Mouse (Mus musculus) common myeloid progenitor, adult 5-6 weeks (primary cell): Measurements from ENCODE around the gene Smarca4. TPM values are rescaled to one million over a fixed set of nuclear protein-coding genes. Genes with fewer than 3 reads are reported as not detected.

Experiments used
- ATAC-seq: replicated peaks from 2 replicates; pipeline ENCODE4 v1.8.0; 2016; ENCODE audit warnings: low read depth, mild to moderate bottlenecking, moderate TSS enrichment, inconsistent platforms; ENCODE audit not compliant: poor library complexity, severe bottlenecking
- total RNA-seq: library from RNA; stranded (forward); fragments of 200-1000, 187-1606 nt; gene quantifications from 2 replicates; pipeline ENCODE4 v1.2.3, GENCODE M21; 2017

Smarca4 gene
- total RNA-seq, 1 experiment from 2014 or later, result 94.1 TPM

DNA sequence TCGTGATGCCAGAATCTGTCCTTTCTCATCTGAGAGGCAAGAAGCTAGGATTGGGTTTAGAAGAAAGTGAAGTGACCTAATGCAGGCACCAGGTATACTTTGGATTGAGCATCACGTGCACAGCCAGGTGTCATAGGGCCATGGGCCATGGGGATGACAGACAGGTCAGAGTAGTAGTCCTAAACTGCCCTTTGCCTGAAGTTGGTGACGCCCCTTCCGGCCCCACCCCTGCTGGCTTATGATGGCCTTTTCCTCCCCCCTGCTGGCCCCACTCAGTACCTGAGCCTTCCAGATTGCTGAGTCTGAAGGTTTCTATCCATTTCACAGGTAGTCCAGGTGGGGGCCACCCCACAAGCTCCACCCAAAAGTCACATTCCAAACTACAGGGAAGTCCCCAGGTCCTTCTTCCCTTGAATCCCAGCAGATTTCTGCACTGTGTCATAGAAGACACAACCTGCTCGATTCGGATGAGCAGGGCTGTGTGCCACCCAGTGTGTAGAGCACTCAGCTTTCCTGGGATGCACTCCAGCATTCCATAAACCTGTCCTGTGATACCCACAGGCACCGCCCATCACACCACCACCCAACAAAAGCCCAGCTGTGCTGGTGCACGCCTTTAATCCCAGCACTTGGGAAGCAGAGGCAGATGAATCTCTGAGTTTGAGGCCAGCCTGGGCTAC is 90.8 kb downstream of the Smarca4 start:
- ATAC-seq, result no peak

DNA sequence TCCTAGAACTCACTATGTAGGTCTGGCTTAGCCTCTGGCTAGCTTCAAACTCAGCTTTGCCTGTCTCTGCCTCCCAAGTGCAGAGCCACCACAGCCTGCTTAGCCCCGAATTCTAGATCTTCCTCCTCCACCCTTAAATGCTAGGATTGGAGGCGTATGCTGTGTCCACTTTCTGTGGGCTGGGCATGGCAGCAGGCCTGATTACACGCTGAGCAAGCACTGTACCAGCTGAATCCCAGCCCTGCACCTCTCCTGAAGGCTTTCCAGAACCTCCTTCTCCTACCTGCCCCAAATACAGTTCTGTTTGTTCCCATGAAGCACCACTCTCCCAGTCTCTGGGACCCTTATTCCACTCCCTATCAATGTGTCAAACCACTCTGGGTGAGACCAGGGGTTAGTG is 93.4 kb downstream of the Smarca4 start:
- no peak for ATAC-seq

DNA sequence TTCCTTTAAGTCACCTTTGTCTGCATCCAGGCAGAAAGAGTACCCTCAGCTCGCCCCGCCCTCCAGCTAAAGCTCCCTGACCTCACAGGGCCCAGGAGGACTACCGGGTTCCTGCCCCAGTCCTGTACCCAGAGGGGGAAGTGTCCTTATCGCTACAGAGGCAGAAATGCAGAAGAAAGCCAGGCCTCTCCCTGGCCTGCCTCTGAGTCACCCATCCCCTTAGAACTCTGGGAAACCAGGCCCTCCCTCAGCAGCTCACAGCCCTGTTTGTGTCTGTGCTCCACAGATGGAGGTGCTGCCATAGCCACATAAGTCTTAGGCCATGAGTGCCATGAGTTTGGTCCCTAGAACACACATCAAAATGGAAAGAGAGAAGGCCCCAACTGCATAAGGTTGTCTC is 99.3 kb downstream of the Smarca4 start:
- ATAC-seq, result peak; percentile 100

DNA sequence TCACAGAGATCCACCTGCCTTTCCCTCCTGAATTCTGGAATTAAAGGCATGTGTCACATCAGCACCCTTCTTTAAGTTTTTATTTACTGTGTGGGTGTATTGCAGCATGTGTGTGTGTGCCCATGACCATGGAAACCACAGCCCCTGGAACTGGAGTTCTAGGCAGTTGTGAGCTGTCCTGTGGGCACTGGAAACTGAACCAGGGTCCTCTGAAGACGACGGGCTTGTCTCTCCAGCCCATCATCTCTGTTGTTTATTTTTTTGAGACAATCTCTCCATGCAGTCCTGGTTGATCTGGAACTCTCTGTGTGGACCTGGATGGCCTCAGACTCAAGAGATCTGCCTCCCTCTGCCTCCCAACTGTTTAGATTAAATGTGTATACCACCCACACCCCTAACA is 101.0 kb downstream of the Smarca4 start:
- ATAC-seq, result no peak

DNA sequence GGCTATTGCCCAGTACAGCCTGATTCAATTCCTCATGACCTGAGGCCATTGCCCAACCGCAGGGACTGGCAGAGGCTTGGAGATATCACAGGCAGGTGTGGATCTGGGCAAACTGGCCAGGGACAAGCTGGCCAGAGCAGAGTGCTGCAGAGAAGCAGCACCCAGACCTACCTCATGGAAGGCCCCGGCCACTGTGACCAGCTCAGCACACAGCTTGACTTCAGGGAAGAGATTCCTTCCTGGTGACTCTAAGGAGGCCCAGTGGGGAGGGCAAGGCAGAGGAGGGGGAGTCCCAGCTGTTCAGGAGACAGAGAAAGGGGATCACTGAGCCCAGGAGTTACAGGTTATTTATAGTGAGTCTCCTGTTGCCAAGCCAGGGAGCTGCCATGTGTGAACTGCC is 105.1 kb downstream of the Smarca4 start:
- no peak for ATAC-seq

DNA sequence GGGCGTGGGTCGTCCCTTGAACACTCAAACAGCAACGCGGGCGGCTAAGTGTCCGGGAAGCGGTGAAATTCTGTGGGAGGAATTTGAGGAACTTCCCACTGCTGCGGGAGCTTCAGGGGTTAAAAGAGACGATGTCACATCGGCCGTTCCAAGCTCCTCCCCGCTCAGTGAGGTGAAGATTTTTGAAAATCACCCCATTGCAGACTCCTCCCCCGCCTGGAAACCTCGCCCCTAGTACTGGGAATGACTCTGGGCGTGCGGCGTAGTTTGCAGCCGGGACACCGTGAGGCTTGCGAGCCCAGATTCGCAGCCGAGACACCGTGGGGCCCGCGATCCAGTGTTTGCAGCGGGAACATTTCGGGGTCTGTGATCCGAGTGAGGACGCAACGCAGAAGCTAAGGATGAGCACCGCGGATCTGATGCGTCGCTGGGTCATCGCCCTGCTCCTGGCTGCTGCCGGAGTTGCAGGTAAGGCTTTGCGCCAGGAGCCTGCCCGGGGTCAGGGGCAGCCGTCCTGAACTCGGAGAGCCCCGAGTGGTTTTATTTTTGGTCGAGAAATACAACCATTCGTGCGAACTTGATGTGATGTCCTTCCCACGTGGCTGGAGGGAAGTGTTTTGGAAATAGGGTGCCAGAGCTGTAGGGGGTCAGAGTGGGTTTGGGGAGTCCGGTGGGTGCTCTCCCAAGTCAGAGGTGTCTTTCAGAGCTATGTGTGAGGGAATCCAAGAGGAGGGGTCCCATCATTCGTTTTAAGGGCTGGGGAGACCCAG is 107.6 kb downstream of the Smarca4 start, which contains the start of gene Ldlr:
Gene Ldlr (plus strand): TSS at position 107 of the 770 bp plus-strand sequence.
- peak; percentile 74 for ATAC-seq

DNA sequence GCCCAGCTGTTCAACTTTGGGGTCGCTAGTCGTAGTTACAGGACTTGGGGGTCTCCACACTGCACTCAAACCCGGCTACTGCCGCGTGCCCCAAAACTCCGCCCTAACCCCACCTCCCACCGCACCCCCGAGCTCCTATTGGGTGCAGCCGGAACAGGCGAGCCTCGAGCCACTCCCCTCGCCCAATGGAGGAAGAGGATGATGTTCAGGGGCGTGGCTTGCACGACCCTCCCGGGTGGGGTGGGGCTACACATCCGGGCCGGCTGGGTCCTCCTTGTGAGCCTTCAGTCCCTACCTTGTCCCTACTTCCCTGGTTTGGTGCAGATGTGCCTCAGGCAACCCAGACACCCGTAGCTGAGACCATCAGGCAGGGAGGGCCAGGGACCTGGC is 108.2 kb downstream of the Smarca4 start:
- ATAC-seq, result peak; percentile 87

DNA sequence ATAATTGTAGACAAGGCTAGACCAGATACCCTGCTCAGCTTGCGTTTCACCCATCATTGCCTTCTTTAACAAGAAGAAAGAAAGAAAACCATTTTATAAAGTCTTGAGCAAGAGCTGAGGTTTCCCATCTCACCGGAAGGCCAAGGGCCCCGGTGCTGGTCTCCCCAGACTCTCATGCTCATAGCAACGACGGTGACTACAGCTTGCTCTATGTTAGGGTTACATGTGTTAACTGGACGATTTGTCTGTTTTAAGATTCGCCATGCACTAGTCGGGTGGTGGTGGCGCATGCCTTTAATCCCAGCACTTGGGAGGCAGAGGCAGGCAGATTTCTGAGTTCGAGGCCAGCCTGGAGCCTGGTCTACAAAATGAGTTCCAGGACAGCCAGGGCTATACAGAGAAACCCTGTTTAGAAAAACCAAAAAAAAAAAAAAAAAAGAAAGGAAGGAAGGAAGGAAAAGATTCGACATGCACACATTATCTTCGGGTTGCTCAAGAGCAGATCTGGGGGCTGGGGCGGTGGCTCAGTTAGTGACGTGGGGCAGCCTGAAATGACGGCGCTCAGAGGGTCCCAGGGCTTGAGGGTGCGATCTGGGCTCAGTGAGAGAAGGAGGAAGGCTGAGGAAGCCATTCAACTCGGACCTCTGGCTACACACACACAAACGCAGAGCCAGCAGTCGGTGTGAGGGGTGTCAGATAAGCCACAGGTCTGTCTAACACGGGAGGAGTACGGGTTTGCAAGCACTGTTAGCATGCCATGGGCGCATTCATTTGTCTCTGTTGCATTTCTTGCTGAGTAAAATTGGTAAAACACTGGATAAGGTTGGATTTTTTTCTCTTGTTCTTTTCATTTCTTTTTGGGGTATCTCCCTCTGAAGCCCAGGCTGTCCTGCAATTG is 109.5 kb downstream of the Smarca4 start:
- ATAC-seq, result no peak

DNA sequence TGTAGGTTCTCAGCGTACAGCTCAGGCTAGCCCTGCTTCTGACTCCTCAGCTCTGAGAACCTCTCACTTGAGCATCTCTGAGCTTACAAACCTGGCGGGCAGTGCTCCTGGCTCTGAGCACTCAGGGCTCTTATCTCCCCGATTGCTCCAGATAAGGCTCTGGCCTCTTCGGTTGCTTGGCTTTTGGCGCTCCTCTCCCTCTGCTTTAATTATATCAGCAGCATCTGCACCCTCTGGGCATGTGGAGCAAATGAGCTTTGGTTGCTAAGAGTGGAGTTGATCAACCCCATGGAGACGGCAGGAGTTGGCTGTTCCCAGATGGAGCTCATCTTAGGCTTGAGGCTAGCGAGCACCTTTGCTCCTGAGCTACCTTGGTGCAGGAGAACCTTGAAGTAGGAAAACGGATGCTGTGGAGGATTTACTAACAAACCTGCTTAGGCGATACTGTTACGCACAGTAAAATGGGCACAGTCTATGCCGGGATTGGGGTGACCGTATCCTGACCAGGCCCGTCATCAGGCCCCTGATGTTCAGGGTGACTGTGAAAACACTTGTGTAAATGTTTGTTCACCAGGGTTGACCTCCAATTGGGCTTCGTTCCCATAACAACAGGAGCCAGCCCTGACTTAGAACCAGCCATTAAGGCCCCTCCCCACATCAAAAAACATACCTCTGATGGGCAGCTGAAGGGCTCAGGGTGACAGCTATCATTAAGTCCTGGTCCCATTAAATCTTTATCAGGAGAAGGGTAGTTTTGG is 110.4 kb downstream of the Smarca4 start:
- no peak for ATAC-seq

DNA sequence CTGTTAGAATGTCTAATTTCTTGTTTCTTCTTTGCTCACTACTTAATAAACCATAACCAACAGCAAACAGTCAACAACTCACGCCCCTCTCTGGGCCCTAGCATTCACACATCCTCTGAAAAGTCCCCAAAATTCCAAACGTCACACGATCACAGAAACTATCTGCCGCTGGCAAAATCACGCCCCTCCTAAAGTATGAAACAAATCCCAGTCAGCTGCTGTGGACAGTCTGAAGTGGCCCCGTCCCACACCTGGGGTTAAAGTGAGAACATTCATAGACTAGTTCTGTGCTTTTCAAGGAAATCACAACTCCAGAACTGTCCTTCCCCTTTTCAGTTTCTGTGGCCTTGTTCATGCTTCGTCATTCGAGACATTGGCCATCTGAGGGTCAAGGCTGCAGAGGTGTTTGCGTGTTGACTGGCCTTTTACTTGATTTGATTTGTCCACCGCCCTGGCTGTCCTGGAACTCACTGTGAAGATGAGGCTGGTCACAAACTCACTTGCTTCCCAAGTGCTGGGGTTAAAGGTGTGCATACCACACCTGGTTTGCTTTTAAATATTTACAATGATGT is 112.4 kb downstream of the Smarca4 start:
- ATAC-seq, result no peak

DNA sequence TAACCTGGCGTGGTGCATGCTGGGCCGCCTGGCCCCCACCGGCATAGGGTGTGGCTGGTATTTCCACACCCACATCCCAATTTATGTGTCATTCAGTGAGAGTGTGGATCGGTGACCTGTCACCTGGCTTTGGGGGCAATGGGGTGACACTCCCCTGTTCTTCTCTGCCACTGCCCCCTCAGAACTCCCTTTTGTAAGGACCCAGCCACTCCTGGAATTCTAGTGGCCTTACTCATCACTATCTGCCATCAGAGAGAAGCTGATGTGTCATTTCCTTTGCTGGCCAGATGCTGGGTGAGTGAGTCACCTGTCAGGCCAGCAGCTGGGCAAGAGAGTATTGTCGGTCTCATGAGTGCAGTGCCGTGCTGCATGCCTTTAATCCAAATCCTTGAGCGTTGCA is 113.3 kb downstream of the Smarca4 start:
- no peak for ATAC-seq

DNA sequence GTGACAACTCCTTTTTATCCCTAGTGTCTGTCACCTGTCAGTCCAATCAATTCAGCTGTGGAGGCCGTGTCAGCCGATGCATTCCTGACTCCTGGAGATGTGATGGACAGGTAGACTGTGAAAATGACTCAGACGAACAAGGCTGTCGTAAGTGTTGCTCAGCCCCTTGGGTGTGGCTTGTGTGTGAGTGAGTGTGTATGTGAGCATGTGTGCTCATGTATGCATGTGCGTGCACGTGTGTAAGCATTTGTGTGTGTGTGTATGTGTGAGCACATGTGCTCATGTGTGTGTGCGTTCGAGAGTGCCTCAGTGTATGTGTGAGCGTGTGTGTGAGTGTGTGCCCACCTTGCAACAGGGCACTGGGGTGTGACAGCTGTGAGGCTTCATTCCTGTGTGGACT is 116.3 kb downstream of the Smarca4 start:
- ATAC-seq, result no peak

DNA sequence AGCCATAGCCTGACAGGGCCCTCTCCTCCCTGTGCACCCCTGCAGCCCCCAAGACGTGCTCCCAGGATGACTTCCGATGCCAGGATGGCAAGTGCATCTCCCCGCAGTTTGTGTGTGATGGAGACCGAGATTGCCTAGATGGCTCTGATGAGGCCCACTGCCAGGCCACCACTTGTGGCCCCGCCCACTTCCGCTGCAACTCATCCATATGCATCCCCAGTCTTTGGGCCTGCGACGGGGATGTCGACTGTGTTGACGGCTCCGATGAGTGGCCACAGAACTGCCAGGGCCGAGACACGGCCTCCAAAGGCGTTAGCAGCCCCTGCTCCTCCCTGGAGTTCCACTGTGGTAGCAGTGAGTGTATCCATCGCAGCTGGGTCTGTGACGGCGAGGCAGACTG is 117.5 kb downstream of the Smarca4 start:
- no peak for ATAC-seq

DNA sequence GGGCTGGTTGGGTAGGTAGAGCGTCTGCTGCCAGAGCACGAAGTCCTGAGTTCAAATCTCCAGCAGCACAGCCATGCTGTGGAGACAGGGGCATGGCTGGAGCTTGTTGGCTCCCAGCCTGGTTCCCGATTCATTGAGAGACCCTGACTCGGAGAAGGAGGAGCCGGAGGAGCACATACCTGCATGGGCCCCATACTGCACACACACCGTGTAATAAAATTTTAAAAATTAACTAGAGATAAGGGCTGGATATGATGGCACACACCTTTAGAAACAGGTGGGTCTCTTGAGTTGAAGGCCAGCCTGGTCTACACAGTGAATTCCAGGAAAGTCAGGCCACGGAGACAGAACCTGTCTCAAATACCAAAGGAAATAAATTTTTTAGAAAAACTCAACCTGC is 118.0 kb downstream of the Smarca4 start:
- no peak for ATAC-seq

DNA sequence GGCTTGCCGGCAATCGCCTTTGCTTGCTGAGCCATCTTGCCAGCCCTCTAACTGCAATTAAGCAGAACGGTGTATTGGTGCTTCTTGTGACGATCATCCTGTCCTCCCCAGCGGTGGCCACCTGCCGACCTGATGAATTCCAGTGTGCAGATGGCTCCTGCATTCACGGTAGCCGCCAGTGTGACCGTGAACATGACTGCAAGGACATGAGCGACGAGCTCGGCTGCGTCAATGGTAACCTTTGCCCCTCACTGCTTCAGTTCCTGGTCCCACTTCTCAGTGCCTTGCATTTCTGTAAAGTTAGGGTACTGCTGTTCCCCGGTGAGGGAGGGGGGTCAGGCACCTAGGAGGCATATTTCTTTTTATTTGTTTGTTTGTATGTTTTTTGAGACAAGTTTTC is 119.2 kb downstream of the Smarca4 start:
- no peak for ATAC-seq

DNA sequence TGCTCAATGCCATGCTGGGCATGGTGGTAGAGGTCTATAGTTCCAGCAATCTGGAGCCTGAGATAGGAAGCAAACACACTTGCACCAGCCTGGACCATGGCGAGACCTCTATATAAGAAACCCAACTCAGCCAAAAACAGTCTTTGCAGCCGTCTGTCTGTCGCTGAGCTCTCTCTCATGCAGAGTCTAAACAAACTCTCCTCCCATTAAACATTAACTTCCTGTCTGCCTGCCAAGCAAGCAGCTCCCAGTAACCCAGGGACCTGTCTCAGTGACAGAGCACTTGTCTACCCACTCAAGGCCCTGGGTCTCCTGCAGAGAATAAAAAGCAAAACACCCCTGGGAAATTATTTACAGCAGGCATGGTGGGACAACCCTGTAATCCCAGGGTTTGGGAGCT is 120.6 kb downstream of the Smarca4 start:
- ATAC-seq, result no peak

DNA sequence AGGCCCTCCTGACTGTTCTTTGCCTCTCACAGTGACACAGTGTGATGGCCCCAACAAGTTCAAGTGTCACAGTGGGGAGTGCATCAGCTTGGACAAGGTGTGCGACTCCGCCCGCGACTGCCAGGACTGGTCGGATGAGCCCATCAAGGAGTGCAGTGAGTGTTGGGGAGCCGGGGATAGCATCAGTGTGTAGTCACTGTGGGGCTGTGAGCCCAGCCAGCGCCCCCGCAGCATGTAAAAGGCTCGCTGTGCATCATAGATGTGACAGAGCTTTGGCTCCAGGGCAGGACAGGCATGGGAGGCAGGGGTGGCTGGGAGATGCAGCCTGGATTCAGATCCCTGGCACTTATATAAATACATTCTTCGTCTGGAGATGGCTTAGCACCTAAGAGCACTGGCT is 121.2 kb downstream of the Smarca4 start:
- no peak for ATAC-seq

DNA sequence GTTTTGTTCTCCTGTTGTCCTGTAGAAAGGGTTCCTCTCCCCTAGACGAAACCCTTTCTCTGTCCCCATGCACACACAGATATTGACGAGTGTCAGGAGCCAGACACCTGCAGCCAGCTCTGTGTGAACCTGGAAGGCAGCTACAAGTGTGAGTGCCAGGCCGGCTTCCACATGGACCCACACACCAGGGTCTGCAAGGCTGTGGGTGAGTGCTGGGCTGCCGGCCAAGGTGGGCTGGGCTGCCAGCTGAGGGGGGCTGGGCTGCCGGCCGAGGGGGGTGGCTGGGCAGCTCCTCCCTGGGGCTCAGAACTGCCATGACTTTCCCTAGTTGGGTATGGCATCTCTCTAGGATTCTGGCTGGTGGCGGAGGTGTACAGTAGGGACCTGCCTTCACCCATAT is 122.8 kb downstream of the Smarca4 start:
- ATAC-seq, result no peak

DNA sequence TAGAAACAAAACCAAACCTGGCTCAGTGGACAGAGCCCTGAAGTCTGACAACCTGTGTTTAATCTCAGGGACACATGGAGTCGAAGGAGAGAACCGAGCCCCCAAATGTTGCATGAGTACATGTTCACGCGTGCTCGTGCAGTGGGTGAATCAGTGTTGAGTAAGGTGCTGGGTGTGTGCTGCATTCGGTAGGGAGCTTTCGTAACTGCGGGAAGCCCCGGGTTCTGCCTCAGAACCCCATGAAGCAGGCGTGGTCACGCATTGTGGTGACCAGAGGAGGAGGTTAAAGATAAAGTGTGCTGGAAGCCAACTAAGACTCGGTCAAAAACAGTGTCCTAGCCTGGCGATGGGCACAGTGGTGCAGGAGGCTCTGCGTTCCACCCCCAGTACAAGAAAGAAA is 124.5 kb downstream of the Smarca4 start:
- ATAC-seq, result no peak

DNA sequence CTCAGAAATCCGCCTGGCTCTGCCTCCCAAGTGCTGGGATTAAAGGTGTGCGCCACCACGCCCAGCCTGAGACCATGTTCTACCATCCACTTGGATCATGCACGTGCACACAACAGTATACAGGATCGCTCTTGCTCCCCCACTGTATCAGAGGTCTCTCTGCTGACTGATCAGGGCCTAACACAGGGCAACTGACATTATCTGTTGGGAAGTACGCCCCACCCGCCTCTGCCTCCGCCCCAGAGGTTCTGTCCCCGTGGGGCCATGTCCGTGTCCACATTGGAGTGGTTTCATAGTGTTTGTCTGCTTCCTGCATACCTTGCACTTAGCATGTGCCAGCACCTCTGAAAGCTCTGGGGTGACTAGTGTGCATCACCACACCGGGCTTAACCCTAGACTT is 125.5 kb downstream of the Smarca4 start:
- ATAC-seq, result no peak
